Mouse (Mus musculus) spleen, adult 2 months (tissue): Measurements from ENCODE around the gene Zfp641. TPM values are rescaled to one million over a fixed set of nuclear protein-coding genes. Genes with fewer than 3 reads are reported as not detected.

Experiments
- DNase-seq, 2 experiments: peaks; one replicate each; pipeline versions ENCODE4 v3.0.0 to v3.0.0-alpha.2; 2012 to 2021; ENCODE audit warnings: low spot score in 2 of 2, low read depth in 1 of 2
- H3K27ac ChIP-seq: fragments of 200-500 bp; 2 replicates; pipeline ENCODE4 v1.5.1; 2012; ENCODE audit warnings: low read length, inconsistent platforms; ENCODE audit not compliant: insufficient read depth
- H3K27me3 ChIP-seq: fragments of 200-500 bp; 2 replicates; pipeline ENCODE4 v1.6.1; 2012; ENCODE audit warnings: mild to moderate bottlenecking, moderate library complexity, low read length, inconsistent platforms; ENCODE audit not compliant: control insufficient read depth, insufficient read depth
- H3K36me3 ChIP-seq: fragments of 200-500 bp; 2 replicates; pipeline ENCODE4 v1.6.1; 2012; ENCODE audit warnings: mild to moderate bottlenecking, low read length, inconsistent platforms; ENCODE audit not compliant: control insufficient read depth, insufficient read depth
- H3K4me1 ChIP-seq: fragments of 200-500 bp; 2 replicates; pipeline ENCODE4 v1.6.1; 2011; ENCODE audit warnings: inconsistent platforms; ENCODE audit not compliant: control insufficient read depth, insufficient read depth, insufficient read length
- H3K4me3 ChIP-seq: fragments of 200-500 bp; 2 replicates; pipeline ENCODE4 v1.5.1; 2011; ENCODE audit warnings: mild to moderate bottlenecking, inconsistent platforms; ENCODE audit not compliant: insufficient read depth, insufficient read length; ENCODE audit errors: extremely low read depth
- CTCF ChIP-seq: fragments of 200-500 bp; IDR thresholded peaks from 2 replicates; pipeline ENCODE4 v1.5.1; 2011; ENCODE audit warnings: mild to moderate bottlenecking, inconsistent platforms; ENCODE audit not compliant: insufficient read depth, insufficient read length, insufficient replicate concordance; ENCODE audit errors: extremely low read depth
- POLR2A ChIP-seq: fragments of 200-500 bp; IDR thresholded peaks from 2 replicates; pipeline ENCODE4 v1.6.1; 2011; ENCODE audit warnings: low read depth, low read length, inconsistent platforms
- WGBS: fragments of 180-500 bp; shearing (Covaris S2); methylation state at CpG from one replicate; pipeline ENCODE4 v1.1.7; 2018; 5-methylcytosine and 5-hydroxymethylcytosine counted together
- polyA plus RNA-seq: library from polyadenylated mRNA; depleted of rRNA; stranded (reverse); fragments of >200 nt; gene quantifications from 2 replicates; pipeline ENCODE4 v1.2.3, GENCODE M21; 2012; rRNA removed

Zfp641 gene
- polyA plus RNA-seq, 1 experiment = 0.22 TPM

DNA sequence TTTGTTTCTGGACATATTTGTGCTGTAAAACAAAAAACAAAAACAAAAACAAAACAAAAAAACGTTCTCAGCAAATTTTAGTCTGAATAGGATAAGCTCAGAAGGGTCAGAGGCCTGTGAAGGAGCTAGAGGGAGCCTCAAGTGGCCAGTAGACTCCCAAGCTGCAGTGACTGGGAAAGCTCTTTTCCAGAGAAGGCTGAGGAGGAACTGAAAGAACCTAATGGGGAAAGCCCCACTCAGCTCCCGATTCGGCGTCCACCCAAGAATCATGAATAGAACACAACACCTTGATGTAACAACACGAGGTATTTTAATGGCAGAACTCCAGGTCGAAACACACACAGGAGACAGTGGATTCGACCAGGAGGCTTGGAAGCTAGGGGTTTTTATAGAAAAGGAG is 38.2 kb downstream of the Zfp641 start:
- Histone ChIP-seq H3K27ac (no peak overlapping the region), H3K4me3 (no peak overlapping the region), H3K4me1 (no peaks in the 10 kb centered on the region), H3K27me3 (no peaks in the 10 kb centered on the region), H3K36me3 (no peaks in the 10 kb centered on the region)
- DNase-seq = no peak
- WGBS = 84% methylated on average over 7 of the region's 7 CpGs
- TF ChIP-seq CTCF (no peak), POLR2A (no peak)

DNA sequence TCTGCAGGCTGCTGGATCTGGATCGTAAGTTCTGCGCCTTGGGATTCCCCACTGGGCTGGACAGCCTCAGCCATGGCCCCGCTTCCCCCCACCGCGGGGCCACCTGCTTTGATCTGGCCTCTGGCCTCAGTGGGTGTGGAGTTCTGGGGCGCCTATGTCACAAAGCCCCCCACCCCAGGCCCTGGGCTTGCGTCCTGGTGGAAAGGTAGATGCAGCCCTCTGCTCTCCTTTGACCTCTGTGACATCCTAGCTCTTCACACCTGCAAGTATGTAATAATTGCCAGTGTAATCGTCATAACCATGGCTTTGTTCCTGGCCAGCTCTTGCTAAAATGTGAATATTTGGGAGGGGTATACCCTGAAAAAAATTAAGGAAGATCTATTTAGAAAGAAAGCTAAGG is 38.8 kb downstream of the Zfp641 start, which contains the start of gene H1fnt:
Gene H1fnt (minus strand): TSS at position 101 of the 400 bp plus-strand sequence.
- Histone ChIP-seq H3K4me1 (no peaks in the 10 kb centered on the region), H3K27ac (no peak within 1 kb of the TSS), H3K4me3 (no peak within 1 kb of the TSS), H3K36me3 (no peaks in the 10 kb centered on the region), H3K27me3 (no peaks in the 10 kb centered on the region)
- TF ChIP-seq POLR2A (no peak), CTCF (no peak)
- no peak for DNase-seq
- 92% methylated on average over 8 of the region's 8 CpGs for WGBS

DNA sequence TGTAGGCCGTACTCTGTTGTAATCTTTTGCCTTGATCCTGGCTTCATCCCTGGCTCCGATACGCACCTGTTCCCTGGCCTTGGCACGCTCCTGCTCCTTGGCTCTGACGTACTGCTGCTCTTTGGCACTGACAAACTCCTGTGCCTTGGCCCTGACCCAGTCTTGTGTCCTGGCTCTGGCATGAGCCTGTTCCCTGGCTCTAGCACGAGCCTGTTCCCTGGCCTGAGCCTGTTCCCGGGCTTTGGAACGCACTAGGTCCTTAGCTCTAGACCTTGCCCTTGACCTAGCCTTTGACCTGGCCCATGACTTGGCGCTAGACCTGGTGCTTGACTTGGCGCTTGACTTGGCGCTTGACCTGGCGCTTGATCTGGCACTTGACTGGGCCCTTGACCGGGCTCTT is 39.7 kb downstream of the Zfp641 start:
- Histone ChIP-seq H3K27ac (no peak overlapping the region), H3K4me1 (no peaks in the 10 kb centered on the region), H3K27me3 (no peaks in the 10 kb centered on the region), H3K4me3 (no peak overlapping the region), H3K36me3 (no peaks in the 10 kb centered on the region)
- 93% methylated on average over 13 of the region's 13 CpGs for WGBS
- TF ChIP-seq CTCF (no peak), POLR2A (no peak)
- DNase-seq = no peak

Other genes starting within 250 kb of the Zfp641 start
- gene Pfkm, start 203.6 kb downstream of the Zfp641 start, polyA plus RNA-seq = 6.4 and 7.8 TPM in 2 replicates
- 9.9 and 11.4 TPM in 2 replicates for gene Senp1, start 202.4 kb downstream of the Zfp641 start, polyA plus RNA-seq
- gene Asb8, start 130.5 kb downstream of the Zfp641 start, polyA plus RNA-seq = 18.8 and 24.4 TPM in 2 replicates
- 0.84 and 0.88 TPM in 2 replicates for gene Ccdc184, start 129.0 kb downstream of the Zfp641 start, polyA plus RNA-seq
- gene Olfr288, start 100.6 kb downstream of the Zfp641 start, polyA plus RNA-seq = not detected in 2 replicates
- not detected in 2 replicates for gene Gm44579, start 75.2 kb downstream of the Zfp641 start, polyA plus RNA-seq
- not detected in 2 replicates for gene Olfr287, start 75.1 kb downstream of the Zfp641 start, polyA plus RNA-seq
- not detected in 2 replicates for gene Olfr286, start 61.7 kb downstream of the Zfp641 start, polyA plus RNA-seq
- gene H1fnt, start 38.9 kb downstream of the Zfp641 start, polyA plus RNA-seq = not detected in 2 replicates
- not detected in 2 replicates for gene Olfr285, start 21.2 kb upstream of the Zfp641 start, polyA plus RNA-seq
- gene Olfr284, start 44.8 kb upstream of the Zfp641 start, polyA plus RNA-seq = not detected in 2 replicates
- not detected in 2 replicates for gene Olfr283, start 84.8 kb upstream of the Zfp641 start, polyA plus RNA-seq
- gene Olfr282, start 135.1 kb upstream of the Zfp641 start, polyA plus RNA-seq = not detected in 2 replicates
- not detected in 2 replicates for gene Olfr281, start 156.4 kb upstream of the Zfp641 start, polyA plus RNA-seq
- gene OR5BS1P, start 173.7 kb upstream of the Zfp641 start, polyA plus RNA-seq = not detected in 2 replicates
- gene Lalba, start 186.6 kb upstream of the Zfp641 start, polyA plus RNA-seq = not detected in 2 replicates
- gene Olfr279, start 196.2 kb upstream of the Zfp641 start, polyA plus RNA-seq = not detected in 2 replicates
- gene Kansl2, start 238.1 kb upstream of the Zfp641 start, polyA plus RNA-seq = 26.6 and 28.9 TPM in 2 replicates